Comparison of ENCODE assay signal across 29 mouse cellular contexts in genomic region chr17:17326636-17327035, GRCm38 (mm10).
"Had no signal": no experiment of that assay in that cellular context is flagged by ENCODE, and none has a peak within 500 bp of the region (broad histone marks: within the 10 kb centered on the region; RNA-seq: fewer than 3 reads in every experiment).

No protein-coding gene starts in this region.

- H3K27me3 ChIP-seq: embryonic facial prominence, embryonic 12.5 days; embryonic facial prominence, embryonic 13.5 days; embryonic facial prominence, embryonic 15.5 days; forebrain, embryonic 12.5 days; forebrain, embryonic 13.5 days; forebrain, embryonic 15.5 days had no signal

- ATAC-seq: forebrain, embryonic 13.5 days; forebrain, embryonic 14.5 days; forebrain, embryonic 15.5 days; forebrain, embryonic 16.5 days; forebrain, postnatal 0 days had no signal

- H3K9ac ChIP-seq: embryonic facial prominence, embryonic 12.5 days; embryonic facial prominence, embryonic 13.5 days; embryonic facial prominence, embryonic 15.5 days; forebrain, embryonic 12.5 days; forebrain, embryonic 13.5 days; forebrain, embryonic 15.5 days; forebrain, postnatal 0 days had no signal

- DNase-seq: cerebellum, adult 2 months; cerebellum, adult 8-10 months; cerebellum, adult 9-10 months; cerebellum, adult 9-11 months; cerebellum, postnatal 10 days; cerebellum, postnatal 14 days; cerebellum, postnatal 25 days; cerebellum, postnatal 36 days; embryo, embryonic 11 days; forebrain, postnatal 0 days; gastrocnemius, adult 2 months; gastrocnemius, postnatal 10 days; gastrocnemius, postnatal 14 days; gastrocnemius, postnatal 25 days; gastrocnemius, postnatal 36 days; heart, adult 11 months; heart, adult 18-20 months; heart, adult 2 months had no signal

- H3K9me3 ChIP-seq: embryonic facial prominence, embryonic 12.5 days; forebrain, embryonic 12.5 days; forebrain, embryonic 13.5 days had no signal

- H3K4me2 ChIP-seq: embryonic facial prominence, embryonic 12.5 days; embryonic facial prominence, embryonic 13.5 days; embryonic facial prominence, embryonic 15.5 days; forebrain, embryonic 12.5 days; forebrain, embryonic 13.5 days; forebrain, embryonic 15.5 days had no signal

- H3K36me3 ChIP-seq: embryonic facial prominence, embryonic 13.5 days; embryonic facial prominence, embryonic 15.5 days; forebrain, embryonic 10.5 days; forebrain, embryonic 12.5 days; forebrain, embryonic 15.5 days had no signal

- H3K4me3 ChIP-seq: embryonic facial prominence, embryonic 10.5 days; embryonic facial prominence, embryonic 12.5 days; embryonic facial prominence, embryonic 13.5 days; embryonic facial prominence, embryonic 15.5 days; erythroblast, embryonic 14.5 days; forebrain, embryonic 10.5 days; forebrain, embryonic 12.5 days; forebrain, embryonic 13.5 days; forebrain, embryonic 15.5 days; gastrocnemius, adult 2 months; heart, adult 2 months had no signal

- H3K27ac ChIP-seq: embryonic facial prominence, embryonic 10.5 days; embryonic facial prominence, embryonic 12.5 days; embryonic facial prominence, embryonic 13.5 days; embryonic facial prominence, embryonic 15.5 days; forebrain, embryonic 10.5 days; forebrain, embryonic 12.5 days; forebrain, embryonic 13.5 days; forebrain, embryonic 15.5 days; gastrocnemius, adult 2 months; heart, adult 2 months had no signal

- H3K4me1 ChIP-seq: embryonic facial prominence, embryonic 10.5 days; embryonic facial prominence, embryonic 12.5 days; embryonic facial prominence, embryonic 13.5 days; embryonic facial prominence, embryonic 15.5 days; forebrain, embryonic 10.5 days; forebrain, embryonic 12.5 days; forebrain, embryonic 13.5 days; forebrain, embryonic 15.5 days had no signal
